In the genomic region with DNA sequence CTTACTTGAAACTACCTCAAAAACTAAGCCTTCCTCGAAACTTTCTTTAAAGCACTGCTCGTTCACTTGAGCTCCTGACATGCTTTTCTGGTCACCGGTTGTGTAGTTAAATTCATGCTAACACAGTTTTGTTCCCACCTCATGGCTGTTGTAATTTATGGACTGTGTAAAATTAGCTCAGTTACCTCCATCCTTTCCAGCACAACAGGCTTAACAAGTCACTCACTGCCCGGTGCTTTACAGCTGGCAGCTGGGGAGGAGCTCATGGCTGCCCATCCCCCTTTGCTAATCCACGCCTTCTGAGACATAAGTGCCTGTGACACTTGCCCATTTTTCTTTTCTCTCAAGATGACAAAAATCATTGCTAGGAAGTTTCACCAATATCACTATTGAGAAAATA, we compare ENCODE assay signal across 14 mouse cellular contexts. TPM values are rescaled to one million over a fixed set of nuclear protein-coding genes. Genes with fewer than 3 reads are reported as not detected.
DNase-seq lines count a peak whose midpoint lies in the region; ATAC-seq and TF ChIP-seq lines count a peak whose summit lies in the region.
"Had no signal": no experiment of that assay in that cellular context is flagged by ENCODE, and none has a peak within 500 bp of the region (broad histone marks: within the 10 kb centered on the region; RNA-seq: fewer than 3 reads in every experiment).

No protein-coding gene starts in this region.

- no peaks in the 10 kb centered on the region for H3K4me1 ChIP-seq in lung, postnatal 0 days (ENCODE audit: insufficient read depth, low read depth, low read length)
- peaks cover 2% of the 10 kb centered on the region for H3K4me1 ChIP-seq in kidney, embryonic 15.5 days
- no peaks in the 10 kb centered on the region for H3K4me1 ChIP-seq in forebrain, embryonic 11.5 days (replicated peaks; ENCODE audit: control insufficient read depth, insufficient read depth, low read length)
- H3K4me1 ChIP-seq: hindbrain, embryonic 12.5 days; megakaryocyte, embryonic 14.5 days had no signal

- ATAC-seq in lung, postnatal 0 days: peak; percentile 43; the same call in 1 of the 2 replicates
- peak; percentile 91 for ATAC-seq in kidney, embryonic 15.5 days (replicated peaks; ENCODE audit: low FRiP score)
- ATAC-seq in forebrain, embryonic 11.5 days (replicated peaks; ENCODE audit: low FRiP score): no peak
- no peak for ATAC-seq in megakaryocyte progenitor cell, adult 5-6 weeks (replicated peaks; ENCODE audit: poor library complexity)
- ATAC-seq: forebrain, embryonic 14.5 days had no signal

- no peaks in the 10 kb centered on the region for H3K27me3 ChIP-seq in lung, postnatal 0 days (replicated peaks; ENCODE audit: insufficient read depth, low read length)
- no peaks in the 10 kb centered on the region for H3K27me3 ChIP-seq in kidney, embryonic 15.5 days
- no peaks in the 10 kb centered on the region for H3K27me3 ChIP-seq in forebrain, embryonic 11.5 days (ENCODE audit: control insufficient read depth, insufficient read depth, low read length)
- H3K27me3 ChIP-seq: hindbrain, embryonic 12.5 days; megakaryocyte, embryonic 14.5 days had no signal

- no peak overlapping the region for H3K4me3 ChIP-seq in lung, postnatal 0 days (ENCODE audit: low read depth, low read length)
- no peak overlapping the region for H3K4me3 ChIP-seq in kidney, embryonic 15.5 days (replicated peaks)
- no peak overlapping the region for H3K4me3 ChIP-seq in forebrain, embryonic 11.5 days (ENCODE audit: low read depth, low read length)
- H3K4me3 ChIP-seq: heart, adult 2 months; hindbrain, embryonic 12.5 days; megakaryocyte, embryonic 14.5 days had no signal

- no peak for TF ChIP-seq EP300 in lung, postnatal 0 days (IDR thresholded peaks at IDR 0.05)

- no peak overlapping the region for H3K9ac ChIP-seq in lung, postnatal 0 days (replicated peaks; ENCODE audit: low read depth)
- H3K9ac ChIP-seq in kidney, embryonic 15.5 days: no peak overlapping the region
- no peak overlapping the region for H3K9ac ChIP-seq in forebrain, embryonic 11.5 days (ENCODE audit: low read length)
- H3K9ac ChIP-seq: hindbrain, embryonic 12.5 days had no signal

- peaks cover 4% of the 10 kb centered on the region; the same call in 1 of the 2 replicates for H3K36me3 ChIP-seq in lung, postnatal 0 days (ENCODE audit: insufficient read depth, low read length)
- peaks cover 62% of the 10 kb centered on the region for H3K36me3 ChIP-seq in kidney, embryonic 15.5 days
- H3K36me3 ChIP-seq in forebrain, embryonic 11.5 days (ENCODE audit: control insufficient read depth, insufficient read depth, low read length): no peaks in the 10 kb centered on the region; the same call in none of the 2 replicates

- peak; percentile 10 for DNase-seq in lung, postnatal 0 days (ENCODE audit: low spot score)
- no peak for DNase-seq in lung, postnatal 4 days
- peak; percentile 47 for DNase-seq in embryo, embryonic 11 days
- DNase-seq in mesoderm, embryonic 11.5 days (ENCODE audit: low read depth, low spot score): peak; percentile 46
- DNase-seq in forebrain, embryonic 11.5 days (ENCODE audit: low spot score): no peak
- no peak for DNase-seq in cerebellum, adult 11-12 months
- DNase-seq: heart, adult 2 months had no signal

- no peak overlapping the region for H3K4me2 ChIP-seq in lung, postnatal 0 days (replicated peaks; ENCODE audit: low read depth, low read length)
- no peak overlapping the region for H3K4me2 ChIP-seq in kidney, embryonic 15.5 days
- no peak overlapping the region for H3K4me2 ChIP-seq in forebrain, embryonic 11.5 days (ENCODE audit: low read depth, low read length, severe bottlenecking)
- H3K4me2 ChIP-seq: hindbrain, embryonic 12.5 days had no signal

- WGBS in lung, postnatal 0 days: 48% methylated on average over 5 of the region's 5 CpGs
- 21% methylated on average over 5 of the region's 5 CpGs for WGBS in kidney, embryonic 15.5 days
- 61% methylated on average over 5 of the region's 5 CpGs for WGBS in forebrain, embryonic 11.5 days

- no peak for TF ChIP-seq CTCF in lung, postnatal 0 days (IDR thresholded peaks at IDR 0.05)

- H3K9me3 ChIP-seq in lung, postnatal 0 days (ENCODE audit: low read length): no peaks in the 10 kb centered on the region
- H3K9me3 ChIP-seq in kidney, embryonic 15.5 days (replicated peaks): no peaks in the 10 kb centered on the region
- H3K9me3 ChIP-seq in forebrain, embryonic 11.5 days (ENCODE audit: control insufficient read depth, low read length): no peaks in the 10 kb centered on the region
- H3K9me3 ChIP-seq: hindbrain, embryonic 12.5 days; megakaryocyte, embryonic 14.5 days had no signal

- H3K27ac ChIP-seq in lung, postnatal 0 days (ENCODE audit: low read length): no peak overlapping the region
- no peak overlapping the region for H3K27ac ChIP-seq in kidney, embryonic 15.5 days
- H3K27ac ChIP-seq in forebrain, embryonic 11.5 days (ENCODE audit: low read depth, low read length): no peak overlapping the region
- H3K27ac ChIP-seq: heart, adult 2 months; hindbrain, embryonic 12.5 days had no signal

RNA-seq across cellular contexts. Expression of a gene that starts 33.8 kb away (rescaled TPM):
- 0.61 and 0.75 TPM in 2 replicates for polyA plus RNA-seq in lung, postnatal 0 days (2015; fragmentation: Nextera tagmentation; extraction: Ambion mirVana)
- 2.2 and 3.8 TPM in 2 replicates for polyA plus RNA-seq in kidney, embryonic 15.5 days (2015; fragmentation: Nextera tagmentation; extraction: Ambion mirVana)
- polyA plus RNA-seq in forebrain, embryonic 11.5 days (2014; fragmentation: Nextera tagmentation; extraction: Ambion mirVana): 1.9 TPM in 2 replicates
- 1.7 and 3.2 TPM in 2 replicates for total RNA-seq in megakaryocyte progenitor cell, adult 5-6 weeks (2015)
- 2.0 and 3.7 TPM in 2 replicates for total RNA-seq in megakaryocyte progenitor cell, adult 5-6 weeks (2017)
- total RNA-seq: left cerebral cortex, postnatal 14 days had no signal
- polyA plus RNA-seq: testis, adult 2 months had no signal

RNA-seq across cellular contexts. Expression of a gene that starts 56.2 kb away (rescaled TPM):
- 20.1 and 23.0 TPM in 2 replicates for polyA plus RNA-seq in lung, postnatal 0 days (2015; fragmentation: Nextera tagmentation; extraction: Ambion mirVana)
- 55.4 and 60.1 TPM in 2 replicates for polyA plus RNA-seq in kidney, embryonic 15.5 days (2015; fragmentation: Nextera tagmentation; extraction: Ambion mirVana)
- 102 and 108 TPM in 2 replicates for polyA plus RNA-seq in forebrain, embryonic 11.5 days (2014; fragmentation: Nextera tagmentation; extraction: Ambion mirVana)
- 22.8 and 32.5 TPM in 2 replicates for total RNA-seq in megakaryocyte progenitor cell, adult 5-6 weeks (2015)
- 20.4 and 27.8 TPM in 2 replicates for total RNA-seq in megakaryocyte progenitor cell, adult 5-6 weeks (2017)

Comparison
In these comparisons a context has a peak if more than half of its experiments do, and no peak if none do; other contexts are left out.
1. DNase-seq: peak in lung, postnatal 0 days (single experiment), embryo, embryonic 11 days (single experiment) and mesoderm, embryonic 11.5 days (single experiment); none in lung, postnatal 4 days (0 of 2), forebrain, embryonic 11.5 days (single experiment) and cerebellum, adult 11-12 months (single experiment).
2. ATAC-seq: peak in lung, postnatal 0 days (single experiment) and kidney, embryonic 15.5 days (single experiment); none in forebrain, embryonic 11.5 days (single experiment) and megakaryocyte progenitor cell, adult 5-6 weeks (single experiment).